Mouse (Mus musculus) MEL (cell line): ENCODE data around the gene Kcnb1. TPM values are rescaled to one million over a fixed set of nuclear protein-coding genes. Genes with fewer than 3 reads are reported as not detected.

Experiments used
- DNase-seq: peaks from one replicate; pipeline ENCODE4 v3.0.0; 2011; ENCODE audit warnings: low read depth, low spot score
- H3K27ac ChIP-seq: 2 replicates; pipeline ENCODE4 v1.5.1; 2012; ENCODE audit warnings: low read depth, mild to moderate bottlenecking, control low read depth, low read length, moderate library complexity; ENCODE audit not compliant: control insufficient read depth
- H3K27me3 ChIP-seq, 2 experiments: fragments of 150-350 bp in 1 of 2; sonication (generic) in 1 of 2; 2 replicates each; pipeline ENCODE4 v1.6.1; 2012; ENCODE audit warnings: low read length in 2 of 2, mild to moderate bottlenecking in 2 of 2, improper control_type of control experiment in 1 of 2, moderate library complexity in 1 of 2; ENCODE audit not compliant: insufficient read depth in 2 of 2, control insufficient read depth in 1 of 2
- H3K36me3 ChIP-seq, 2 experiments: 2 replicates each; pipeline ENCODE4 v1.6.1; 2012 to 2014; ENCODE audit warnings: low read length in 2 of 2, improper control_type of control experiment in 1 of 2, inconsistent platforms in 1 of 2, mild to moderate bottlenecking in 1 of 2; ENCODE audit not compliant: insufficient read depth in 2 of 2, control insufficient read depth in 1 of 2
- H3K4me1 ChIP-seq, 2 experiments: fragments of 150-350 bp in 1 of 2; sonication (generic) in 1 of 2; 2 replicates each; pipeline ENCODE4 v1.6.1; 2012; ENCODE audit warnings: low read length in 2 of 2, improper control_type of control experiment in 1 of 2, mild to moderate bottlenecking in 1 of 2; ENCODE audit not compliant: insufficient read depth in 2 of 2, control insufficient read depth in 1 of 2
- H3K4me3 ChIP-seq, 2 experiments: fragments of 150-350 bp in 1 of 2; sonication (generic) in 1 of 2; 2 replicates each; pipeline ENCODE4 v1.5.1; 2012; ENCODE audit warnings: low read depth in 2 of 2, low read length in 2 of 2, mild to moderate bottlenecking in 2 of 2, moderate library complexity in 2 of 2, control low read depth in 1 of 2, improper control_type of control experiment in 1 of 2; ENCODE audit not compliant: control insufficient read depth in 1 of 2, insufficient read depth in 1 of 2
- H3K79me2 ChIP-seq: 2 replicates; pipeline ENCODE4 v1.6.1; 2012; ENCODE audit warnings: mild to moderate bottlenecking, low read length, moderate library complexity; ENCODE audit not compliant: control insufficient read depth, poor library complexity, insufficient read depth
- H3K9ac ChIP-seq: 2 replicates; pipeline ENCODE4 v1.6.1; 2012; ENCODE audit warnings: low read depth, mild to moderate bottlenecking, control low read depth, low read length, moderate library complexity; ENCODE audit not compliant: control insufficient read depth, poor library complexity, severe bottlenecking
- H3K9me3 ChIP-seq: fragments of 150-350 bp; sonication (generic); replicated peaks from 2 replicates; pipeline ENCODE4 v1.6.1; 2012; ENCODE audit warnings: mild to moderate bottlenecking, low read length, improper control_type of control experiment, moderate library complexity; ENCODE audit not compliant: insufficient read depth
- CHD1 ChIP-seq: IDR thresholded peaks from 2 replicates; pipeline ENCODE4 v1.6.1; 2012; ENCODE audit warnings: low read depth, mild to moderate bottlenecking, inconsistent platforms, low read length, improper control_type of control experiment
- CHD2 ChIP-seq: IDR thresholded peaks from 2 replicates; pipeline ENCODE4 v1.6.1; 2011; ENCODE audit warnings: low read length, improper control_type of control experiment
- CTCF ChIP-seq, 3 experiments: IDR thresholded peaks in 2 of 3; conservative IDR thresholded peaks in 1 of 3; 2 replicates each; pipeline ENCODE4 v1.5.1; 2011 to 2012; ENCODE audit warnings: low read length in 3 of 3, low read depth in 2 of 3, mild to moderate bottlenecking in 2 of 3, improper control_type of control experiment in 1 of 3, inconsistent platforms in 1 of 3, mixed read lengths in 1 of 3, moderate library complexity in 1 of 3; ENCODE audit not compliant: control insufficient read depth in 1 of 3, insufficient read depth in 1 of 3, poor library complexity in 1 of 3, severe bottlenecking in 1 of 3
- ELF1 ChIP-seq: IDR thresholded peaks from 2 replicates; pipeline ENCODE4 v1.6.1; 2014; ENCODE audit warnings: low read depth, mild to moderate bottlenecking, inconsistent platforms, low read length, improper control_type of control experiment, moderate library complexity
- EP300 ChIP-seq, 2 experiments: IDR thresholded peaks; 2 replicates each; pipeline ENCODE4 v1.6.1; 2011; ENCODE audit warnings: improper control_type of control experiment in 2 of 2, low read length in 2 of 2, low read depth in 1 of 2, mild to moderate bottlenecking in 1 of 2
- ETS1 ChIP-seq: IDR thresholded peaks from 2 replicates; pipeline ENCODE4 v1.6.1; 2012; ENCODE audit warnings: low read depth, mild to moderate bottlenecking, inconsistent platforms, low read length, improper control_type of control experiment, moderate library complexity
- GABPA ChIP-seq: IDR thresholded peaks from 2 replicates; pipeline ENCODE4 v1.6.1; 2012; ENCODE audit warnings: low read depth, mild to moderate bottlenecking, inconsistent platforms, low read length, improper control_type of control experiment, moderate library complexity
- HCFC1 ChIP-seq: IDR thresholded peaks from 2 replicates; pipeline ENCODE4 v1.6.1; 2012; ENCODE audit warnings: low read depth, mild to moderate bottlenecking, inconsistent platforms, low read length, improper control_type of control experiment, moderate library complexity
- MAX ChIP-seq: IDR thresholded peaks from 2 replicates; pipeline ENCODE4 v1.6.1; 2011; ENCODE audit warnings: low read length, improper control_type of control experiment
- MEF2A ChIP-seq: IDR thresholded peaks from 2 replicates; pipeline ENCODE4 v1.6.1; 2014; ENCODE audit warnings: low read depth, mild to moderate bottlenecking, inconsistent platforms, low read length, improper control_type of control experiment; ENCODE audit not compliant: poor library complexity, insufficient replicate concordance, severe bottlenecking; ENCODE audit errors: extremely low read depth
- MXI1 ChIP-seq: IDR thresholded peaks from 2 replicates; pipeline ENCODE4 v1.6.1; 2011; ENCODE audit warnings: mild to moderate bottlenecking, low read depth, low read length, improper control_type of control experiment
- MYB ChIP-seq: IDR thresholded peaks from 2 replicates; pipeline ENCODE4 v1.6.1; 2011; ENCODE audit warnings: mild to moderate bottlenecking, low read depth, low read length, improper control_type of control experiment
- MYC ChIP-seq: IDR thresholded peaks from 2 replicates; pipeline ENCODE4 v1.6.1; 2011; ENCODE audit warnings: low read depth, mild to moderate bottlenecking, low read length, improper control_type of control experiment, moderate library complexity
- NELFE ChIP-seq: IDR thresholded peaks from 2 replicates; pipeline ENCODE4 v1.6.1; 2011; ENCODE audit warnings: low read depth, low read length, improper control_type of control experiment
- POLR2A ChIP-seq, 2 experiments: IDR thresholded peaks; 2 replicates each; pipeline ENCODE4 v1.6.1; 2011 to 2012; ENCODE audit warnings: low read length in 2 of 2, mild to moderate bottlenecking in 2 of 2, control low read depth in 1 of 2, improper control_type of control experiment in 1 of 2, low read depth in 1 of 2, moderate library complexity in 1 of 2; ENCODE audit not compliant: control insufficient read depth in 1 of 2, insufficient read depth in 1 of 2, poor library complexity in 1 of 2
- RAD21 ChIP-seq: IDR thresholded peaks from 2 replicates; pipeline ENCODE4 v1.6.1; 2011; ENCODE audit warnings: mild to moderate bottlenecking, low read depth, low read length, improper control_type of control experiment
- SIN3A ChIP-seq: IDR thresholded peaks from 2 replicates; pipeline ENCODE4 v1.6.1; 2012; ENCODE audit warnings: low read length, improper control_type of control experiment, inconsistent platforms
- SMC3 ChIP-seq: IDR thresholded peaks from 2 replicates; pipeline ENCODE4 v1.6.1; 2011; ENCODE audit warnings: low read depth, low read length, improper control_type of control experiment
- TBP ChIP-seq: IDR thresholded peaks from 2 replicates; pipeline ENCODE4 v1.8.0; 2011; ENCODE audit warnings: low read depth, low read length, improper control_type of control experiment
- USF2 ChIP-seq, 2 experiments: IDR thresholded peaks; 2 replicates each; pipeline ENCODE4 v1.6.1; 2011 to 2012; ENCODE audit warnings: improper control_type of control experiment in 2 of 2, low read length in 2 of 2, borderline replicate concordance in 1 of 2, inconsistent platforms in 1 of 2, low read depth in 1 of 2, mild to moderate bottlenecking in 1 of 2; ENCODE audit not compliant: insufficient read depth in 1 of 2
- ZC3H11A ChIP-seq: IDR thresholded peaks from 2 replicates; pipeline ENCODE4 v1.6.1; 2012; ENCODE audit warnings: low read depth, mild to moderate bottlenecking, inconsistent platforms, low read length, improper control_type of control experiment
- ZMIZ1 ChIP-seq: IDR thresholded peaks from 2 replicates; pipeline ENCODE4 v1.6.1; 2012; ENCODE audit warnings: low read depth, mild to moderate bottlenecking, inconsistent platforms, low read length, improper control_type of control experiment, moderate library complexity
- ZNF384 ChIP-seq: IDR thresholded peaks from 2 replicates; pipeline ENCODE4 v1.6.1; 2012; ENCODE audit warnings: low read depth, mild to moderate bottlenecking, inconsistent platforms, low read length, improper control_type of control experiment
- polyA plus RNA-seq, 2 experiments: library from polyadenylated mRNA; stranded (reverse) in 1 of 2; unstranded in 1 of 2; fragments of >175 nt in 1 of 2; fragments of >200 nt in 1 of 2; gene quantifications; 2 replicates each; pipeline versions ENCODE4 v1.2.1 to v1.2.4; 2012; ENCODE audit warnings: low replicate concordance in 2 of 2, low read depth in 1 of 2; ENCODE audit not compliant: insufficient read length in 2 of 2, insufficient read depth in 1 of 2, missing spikeins in 1 of 2
- total RNA-seq: library from RNA; depleted of rRNA; stranded (reverse); fragments of 300-350 nt; gene quantifications from 2 replicates; pipeline ENCODE4 v1.2.3, GENCODE M21; 2012

Kcnb1 gene
- total and polyA plus RNA-seq, 3 experiments = 0.39 to 3.6 TPM; not detected in 1

DNA sequence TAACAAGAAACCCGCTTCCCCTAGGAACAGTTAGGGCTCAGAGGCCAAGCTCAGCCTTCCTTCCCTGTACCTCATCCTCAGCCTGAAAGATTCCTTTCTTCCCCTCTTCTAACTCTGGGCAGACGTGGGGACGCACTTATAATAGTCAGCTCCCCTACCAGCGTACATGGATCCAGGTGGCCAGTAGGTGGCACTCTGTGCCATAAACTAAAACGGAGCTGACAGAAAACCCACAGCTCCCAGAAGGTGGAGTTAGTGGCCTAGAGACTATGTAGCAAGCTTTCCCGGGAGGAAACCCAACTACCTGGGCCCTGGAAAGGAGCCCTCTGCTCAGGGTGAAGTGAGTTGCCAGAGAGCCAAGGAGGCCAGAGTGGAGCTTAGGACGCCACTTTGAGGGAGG lies 32.2 kb upstream of the Kcnb1 start:
- no peaks in the 10 kb centered on the region for H3K36me3 ChIP-seq
- no peaks in the 10 kb centered on the region; the same call in 1 of the 2 replicates for H3K79me2 ChIP-seq
- peak overlapping the region; percentile 74 to 75; a peak in 2 of 4 replicates for H3K4me3 ChIP-seq
- H3K27ac ChIP-seq = no peak overlapping the region
- peak; percentile 86 for DNase-seq
- H3K9me3 ChIP-seq = no peaks in the 10 kb centered on the region
- H3K9ac ChIP-seq = peak overlapping the region; percentile 5; the same call in 1 of the 2 replicates
- no peaks in the 10 kb centered on the region for H3K27me3 ChIP-seq
- TF ChIP-seq ZNF384 (no peak), ETS1 (no peak), RAD21 (peak; percentile 78), USF2 (IDR thresholded peaks at IDR 0.05; ENCODE audit: borderline replicate concordance in 1 of 2, insufficient read depth in 1 of 2, low read depth in 1 of 2, low read length in 2 of 2) (no peak), MYB (no peak), SMC3 (peak; percentile 80), ZMIZ1 (no peak), HCFC1 (0 out of 2 replicates have a peak, but pooled peaks have one; percentile 32), GABPA (no peak), ELF1 (no peak), SIN3A (0 out of 2 replicates have a peak, but pooled peaks have one; percentile 21), ZC3H11A (peak; percentile 61; the same call in 1 of the 2 replicates), CTCF (IDR thresholded peaks at IDR 0.05 in 2 of 3, conservative IDR thresholded peaks at IDR 0.05 in 1 of 3; ENCODE audit: control insufficient read depth in 1 of 3, insufficient read depth in 1 of 3, low read depth in 2 of 3, low read length in 3 of 3, poor library complexity in 1 of 3, severe bottlenecking in 1 of 3) (peak; percentile 77 to 98 (median 88))
- TF ChIP-seq, all 39 proteins: peak for 6
- no peaks in the 10 kb centered on the region for H3K4me1 ChIP-seq

- Histone ChIP-seq H3K27me3 (no peaks in the 10 kb centered on the region), H3K27ac (peak overlapping the region; percentile 52), H3K9ac (peak overlapping the region; percentile 79), H3K9me3 (no peaks in the 10 kb centered on the region), H3K4me1 (no peaks in the 10 kb centered on the region), H3K4me3 (peak overlapping the region; percentile 74 to 75), H3K36me3 (no peaks in the 10 kb centered on the region), H3K79me2 (no peaks in the 10 kb centered on the region; the same call in 1 of the 2 replicates)
- peak; percentile 82 for DNase-seq
- TF ChIP-seq CHD2 = no peak
- TF ChIP-seq ZMIZ1 = no peak
- peak; percentile 81 for TF ChIP-seq HCFC1
- TF ChIP-seq NELFE = peak; percentile 45; the same call in 1 of the 2 replicates
- TF ChIP-seq MXI1 = peak; percentile 74; the same call in 1 of the 2 replicates
- peak; percentile 55 to 60; a peak in 3 of 4 replicates for TF ChIP-seq POLR2A (IDR thresholded peaks at IDR 0.05; ENCODE audit: control insufficient read depth in 1 of 2, insufficient read depth in 1 of 2, low read depth in 1 of 2, low read length in 2 of 2, poor library complexity in 1 of 2)
- peak; percentile 73; the same call in 1 of the 2 replicates for TF ChIP-seq TBP
- no peak for TF ChIP-seq CTCF (IDR thresholded peaks at IDR 0.05 in 2 of 3, conservative IDR thresholded peaks at IDR 0.05 in 1 of 3; ENCODE audit: control insufficient read depth in 1 of 3, insufficient read depth in 1 of 3, low read depth in 2 of 3, low read length in 3 of 3, poor library complexity in 1 of 3, severe bottlenecking in 1 of 3)
- TF ChIP-seq EP300 (IDR thresholded peaks at IDR 0.05; ENCODE audit: low read depth in 1 of 2, low read length in 2 of 2) = no peak
- peak; percentile 59; the same call in 1 of the 2 replicates for TF ChIP-seq MYC
- TF ChIP-seq ELF1 = no peak
- TF ChIP-seq MEF2A = no peak
- peak; percentile 29; the same call in 1 of the 2 replicates for TF ChIP-seq MAX
- TF ChIP-seq CHD1 = 0 out of 2 replicates have a peak, but pooled peaks have one; percentile 68
Measured at GRCm38 (mm10) chr2:167221159-167221845, 31.3 kb upstream of the Kcnb1 start.
